Mouse (Mus musculus): Measurements from ENCODE around the gene Mylk2. TPM values are rescaled to one million over a fixed set of nuclear protein-coding genes. Genes with fewer than 3 reads are reported as not detected.

The Mylk2 gene
- polyA plus RNA-seq, 1 experiment from 2014 or later, result 0.14 TPM

- Histone ChIP-seq H3K4me2 (ENCODE audit: low read length) (no peak overlapping the region), H3K4me3 (ENCODE audit: low read depth, low read length) (no peak overlapping the region), H3K27me3 (ENCODE audit: control insufficient read depth, insufficient read depth, low read depth, low read length) (peaks cover 39% of the 10 kb centered on the region), H3K36me3 (ENCODE audit: control insufficient read depth, insufficient read depth, low read length) (no peaks in the 10 kb centered on the region), H3K4me1 (ENCODE audit: control insufficient read depth, insufficient read depth, low read length) (peaks cover 12% of the 10 kb centered on the region), H3K9me3 (replicated peaks; ENCODE audit: control insufficient read depth, low read length, poor library complexity, severe bottlenecking) (no peaks in the 10 kb centered on the region), H3K27ac (ENCODE audit: low read length) (no peak overlapping the region), H3K9ac (ENCODE audit: low read depth, low read length) (no peak overlapping the region)
- 64% methylated on average over 9 of the region's 9 CpGs for WGBS
- ATAC-seq, result no peak
Measured at GRCm38 (mm10) chr2:152944013-152944412, 32.9 kb downstream of the Mylk2 start.

DNA sequence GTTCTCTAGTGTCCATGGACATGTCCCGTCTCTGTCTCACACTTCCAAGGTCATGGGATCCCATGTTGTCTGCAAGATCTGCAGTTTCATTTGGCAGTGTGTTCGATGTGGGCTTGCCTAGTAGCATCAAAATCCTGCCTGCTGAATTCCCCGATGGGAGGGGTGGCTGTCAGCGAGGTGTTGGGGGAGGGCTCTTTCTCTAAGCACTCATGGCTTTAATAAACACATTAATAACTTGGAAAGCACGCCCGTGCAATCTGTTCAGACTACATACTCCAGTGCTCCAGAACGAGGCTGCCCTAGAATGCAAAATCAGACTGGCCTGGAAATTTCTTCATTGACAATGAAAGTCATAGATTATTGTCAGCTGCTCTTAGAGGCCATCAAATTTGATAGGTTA is 35.9 kb downstream of the Mylk2 start:
- no peak for ATAC-seq
- no peak overlapping the region for H3K9ac ChIP-seq (ENCODE audit: low read depth, low read length)
- peaks cover 18% of the 10 kb centered on the region for H3K4me1 ChIP-seq (ENCODE audit: control insufficient read depth, insufficient read depth, low read length)
- no peak overlapping the region for H3K27ac ChIP-seq (ENCODE audit: low read length)
- no peaks in the 10 kb centered on the region for H3K36me3 ChIP-seq (ENCODE audit: control insufficient read depth, insufficient read depth, low read length)
- 57% methylated on average over 7 of the region's 7 CpGs for WGBS
- H3K4me2 ChIP-seq (ENCODE audit: low read length), result no peak overlapping the region
- H3K4me3 ChIP-seq (ENCODE audit: low read depth, low read length), result no peak overlapping the region
- no peaks in the 10 kb centered on the region for H3K9me3 ChIP-seq (replicated peaks; ENCODE audit: control insufficient read depth, low read length, poor library complexity, severe bottlenecking)
- peaks cover 27% of the 10 kb centered on the region for H3K27me3 ChIP-seq (ENCODE audit: control insufficient read depth, insufficient read depth, low read depth, low read length)

- Histone ChIP-seq H3K36me3 (ENCODE audit: control insufficient read depth, insufficient read depth, low read length) (no peaks in the 10 kb centered on the region), H3K4me2 (ENCODE audit: low read length) (no peak overlapping the region), H3K27me3 (ENCODE audit: control insufficient read depth, insufficient read depth, low read depth, low read length) (peaks cover 18% of the 10 kb centered on the region), H3K9me3 (replicated peaks; ENCODE audit: control insufficient read depth, low read length, poor library complexity, severe bottlenecking) (no peaks in the 10 kb centered on the region), H3K4me3 (ENCODE audit: low read depth, low read length) (no peak overlapping the region), H3K9ac (ENCODE audit: low read depth, low read length) (no peak overlapping the region), H3K27ac (ENCODE audit: low read length) (no peak overlapping the region), H3K4me1 (ENCODE audit: control insufficient read depth, insufficient read depth, low read length) (peaks cover 14% of the 10 kb centered on the region)
- ATAC-seq, result no peak
- 92% methylated on average over 5 of the region's 5 CpGs for WGBS
Measured at GRCm38 (mm10) chr2:152948438-152949020, 37.4 kb downstream of the Mylk2 start.

GRCm38 (mm10) chr2:152950358-152951064 is 39.4 kb downstream of the Mylk2 start:
- Histone ChIP-seq H3K4me3 (ENCODE audit: low read depth, low read length) (peak overlapping the region; percentile 77), H3K27ac (ENCODE audit: low read length) (no peak overlapping the region), H3K9me3 (replicated peaks; ENCODE audit: control insufficient read depth, low read length, poor library complexity, severe bottlenecking) (no peaks in the 10 kb centered on the region), H3K27me3 (ENCODE audit: control insufficient read depth, insufficient read depth, low read depth, low read length) (peaks cover 2% of the 10 kb centered on the region), H3K4me1 (ENCODE audit: control insufficient read depth, insufficient read depth, low read length) (peaks cover 11% of the 10 kb centered on the region), H3K36me3 (ENCODE audit: control insufficient read depth, insufficient read depth, low read length) (no peaks in the 10 kb centered on the region), H3K9ac (ENCODE audit: low read depth, low read length) (peak overlapping the region; percentile 90), H3K4me2 (ENCODE audit: low read length) (peak overlapping the region; percentile 70)
- ATAC-seq, result peak; percentile 39; the same call in 1 of the 2 replicates
- WGBS, result 35% methylated on average over 11 of the region's 11 CpGs

GRCm38 (mm10) chr2:152951065-152951849 is 40.1 kb downstream of the Mylk2 start, which contains the start of gene Dusp15:
Gene Dusp15, minus strand, starts transcription at chr2:152951698.
- peak; percentile 87 for ATAC-seq
- Histone ChIP-seq H3K4me3 (ENCODE audit: low read depth, low read length) (peak within 1 kb of the TSS; percentile 77), H3K9me3 (replicated peaks; ENCODE audit: control insufficient read depth, low read length, poor library complexity, severe bottlenecking) (no peaks in the 10 kb centered on the region), H3K27me3 (ENCODE audit: control insufficient read depth, insufficient read depth, low read depth, low read length) (no peaks in the 10 kb centered on the region), H3K4me1 (ENCODE audit: control insufficient read depth, insufficient read depth, low read length) (peaks cover 11% of the 10 kb centered on the region), H3K36me3 (ENCODE audit: control insufficient read depth, insufficient read depth, low read length) (no peaks in the 10 kb centered on the region), H3K27ac (ENCODE audit: low read length) (peak within 1 kb of the TSS; percentile 88), H3K9ac (ENCODE audit: low read depth, low read length) (peak within 1 kb of the TSS; percentile 90), H3K4me2 (ENCODE audit: low read length) (peak within 1 kb of the TSS; percentile 70)
- WGBS, result under 1% methylated on average over 40 of the region's 54 CpGs

- Histone ChIP-seq H3K36me3 (ENCODE audit: control insufficient read depth, insufficient read depth, low read length) (no peaks in the 10 kb centered on the region), H3K4me1 (ENCODE audit: control insufficient read depth, insufficient read depth, low read length) (peaks cover 11% of the 10 kb centered on the region), H3K4me2 (ENCODE audit: low read length) (peak overlapping the region; percentile 70), H3K27ac (ENCODE audit: low read length) (peak overlapping the region; percentile 88), H3K9me3 (replicated peaks; ENCODE audit: control insufficient read depth, low read length, poor library complexity, severe bottlenecking) (no peaks in the 10 kb centered on the region), H3K4me3 (ENCODE audit: low read depth, low read length) (peak overlapping the region; percentile 77), H3K9ac (ENCODE audit: low read depth, low read length) (peak overlapping the region; percentile 90), H3K27me3 (ENCODE audit: control insufficient read depth, insufficient read depth, low read depth, low read length) (no peaks in the 10 kb centered on the region)
- WGBS, result 12% methylated on average over 13 of the region's 13 CpGs
- peak; percentile 51 for ATAC-seq
Measured at GRCm38 (mm10) chr2:152951850-152952720, 40.9 kb downstream of the Mylk2 start.

DNA sequence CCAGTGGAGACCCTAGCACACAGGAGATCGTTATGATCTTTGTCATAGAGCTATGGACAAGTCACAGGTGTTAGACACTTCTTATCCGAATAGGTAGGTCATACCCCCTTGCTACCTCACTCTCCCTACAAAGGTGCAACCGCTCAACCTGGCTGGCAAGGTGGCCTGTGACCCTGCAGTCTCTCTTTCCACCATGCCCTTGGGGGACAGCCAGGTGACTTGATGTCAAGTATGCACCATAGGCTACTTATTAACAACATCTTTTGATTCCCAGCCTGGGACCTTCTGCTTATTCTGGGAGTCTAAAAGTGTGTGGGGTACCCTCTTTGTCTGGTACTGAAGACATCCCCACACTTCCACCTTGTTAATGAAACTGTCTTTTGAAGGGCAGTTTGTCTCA is 47.0 kb downstream of the Mylk2 start:
- Histone ChIP-seq H3K4me1 (ENCODE audit: control insufficient read depth, insufficient read depth, low read length) (no peaks in the 10 kb centered on the region; the same call in 1 of the 2 replicates), H3K4me2 (ENCODE audit: low read length) (no peak overlapping the region), H3K4me3 (ENCODE audit: low read depth, low read length) (no peak overlapping the region), H3K9ac (ENCODE audit: low read depth, low read length) (no peak overlapping the region), H3K27me3 (ENCODE audit: control insufficient read depth, insufficient read depth, low read depth, low read length) (no peaks in the 10 kb centered on the region; the same call in 1 of the 2 replicates), H3K27ac (ENCODE audit: low read length) (no peak overlapping the region), H3K36me3 (ENCODE audit: control insufficient read depth, insufficient read depth, low read length) (no peaks in the 10 kb centered on the region), H3K9me3 (replicated peaks; ENCODE audit: control insufficient read depth, low read length, poor library complexity, severe bottlenecking) (no peaks in the 10 kb centered on the region)
- WGBS, result 67% methylated on average over 3 of the region's 3 CpGs
- no peak for ATAC-seq

GRCm38 (mm10) chr2:152962091-152962793 is 51.1 kb downstream of the Mylk2 start, which contains the start of gene Ttll9:
Gene Ttll9, plus strand, starts transcription at chr2:152962485.
- H3K9ac ChIP-seq (ENCODE audit: low read depth, low read length), result no peak within 1 kb of the TSS
- H3K27ac ChIP-seq (ENCODE audit: low read length), result no peak within 1 kb of the TSS
- peak; percentile 92 for ATAC-seq
- H3K4me3 ChIP-seq (ENCODE audit: low read depth, low read length), result peak within 1 kb of the TSS; percentile 46
- no peaks in the 10 kb centered on the region for H3K9me3 ChIP-seq (replicated peaks; ENCODE audit: control insufficient read depth, low read length, poor library complexity, severe bottlenecking)
- no peaks in the 10 kb centered on the region for H3K36me3 ChIP-seq (ENCODE audit: control insufficient read depth, insufficient read depth, low read length)
- 1% methylated on average over 34 of the region's 34 CpGs for WGBS
- peak within 1 kb of the TSS; percentile 82 for H3K4me2 ChIP-seq (ENCODE audit: low read length)
- no peaks in the 10 kb centered on the region; the same call in 1 of the 2 replicates for H3K27me3 ChIP-seq (ENCODE audit: control insufficient read depth, insufficient read depth, low read depth, low read length)
- H3K4me1 ChIP-seq (ENCODE audit: control insufficient read depth, insufficient read depth, low read length), result no peaks in the 10 kb centered on the region; the same call in 1 of the 2 replicates
